Mouse (Mus musculus): ENCODE measurements around the gene Pef1.

Gene Pef1

DNA sequence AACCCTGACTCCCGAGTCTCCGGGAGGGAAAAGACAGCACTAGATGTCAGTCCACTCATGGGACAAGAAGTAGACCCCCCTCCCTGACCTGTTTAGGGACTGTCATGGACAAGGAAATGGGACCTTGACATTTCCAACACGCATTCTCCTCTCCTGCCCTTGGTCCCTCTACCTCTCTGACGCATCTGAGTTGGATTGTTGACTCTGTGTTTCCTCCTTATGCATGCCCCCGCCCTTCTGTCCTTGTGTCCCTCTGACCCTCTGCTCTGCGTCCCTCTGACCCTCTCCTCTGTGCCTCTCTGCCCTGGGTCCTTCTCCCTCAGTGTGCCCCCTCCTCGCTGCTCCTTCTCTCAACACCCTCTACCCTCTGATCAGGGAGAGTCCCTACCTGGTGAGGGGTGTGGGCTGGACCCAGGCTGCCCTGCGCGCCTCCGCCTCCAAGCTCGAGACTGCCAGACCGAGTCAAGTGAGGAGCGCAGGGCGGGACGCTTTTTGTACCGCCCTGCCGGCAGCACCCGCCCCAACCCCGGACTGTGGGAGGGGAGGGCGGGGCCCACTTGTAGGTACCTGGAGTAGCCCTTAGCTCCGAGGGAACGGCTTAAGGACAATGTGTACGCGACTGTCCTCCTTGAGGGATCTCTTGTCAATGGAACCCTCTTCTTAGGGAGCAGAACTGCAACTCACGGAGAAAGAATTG is 72.1 kb downstream of the Pef1 start:
- no peak for DNase-seq (ENCODE audit: low spot score in 2 of 2)

DNA sequence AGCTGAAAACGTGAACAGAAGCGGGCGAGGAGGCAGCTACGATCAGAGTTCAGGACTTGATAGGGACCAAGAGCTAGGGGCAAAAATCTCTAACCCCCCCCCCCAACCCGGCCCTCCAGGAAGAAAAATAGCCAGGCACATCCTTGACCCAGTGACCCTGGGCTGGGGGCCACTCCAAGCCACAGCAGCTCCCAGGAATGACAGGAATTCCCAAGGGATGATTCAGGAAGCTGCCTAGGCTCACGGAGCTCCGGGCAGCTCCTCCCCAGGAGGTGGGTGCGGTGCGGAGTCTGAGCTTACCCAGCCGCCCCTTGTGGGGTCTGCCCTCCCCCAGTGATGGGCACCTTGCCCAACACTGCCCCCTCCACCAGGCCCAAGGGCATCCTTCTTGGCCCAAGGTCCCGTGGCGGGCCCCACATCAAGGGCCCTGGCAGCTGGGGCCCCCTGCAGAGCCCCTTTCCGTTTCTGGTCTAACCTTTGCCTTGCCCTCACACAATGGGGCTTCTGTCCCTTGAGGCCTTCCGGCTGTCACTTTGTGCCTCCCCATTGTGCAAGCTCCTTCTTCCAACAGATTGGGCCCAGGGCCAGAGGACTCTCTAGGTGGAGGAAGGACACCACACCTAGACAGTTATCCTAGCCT is 72.8 kb downstream of the Pef1 start, which contains the start of gene Tinagl1:
TSS of gene Tinagl1 (minus strand) at position 51 of the 640 bp plus-strand sequence.
- no peak for DNase-seq (ENCODE audit: low spot score in 2 of 2)

DNA sequence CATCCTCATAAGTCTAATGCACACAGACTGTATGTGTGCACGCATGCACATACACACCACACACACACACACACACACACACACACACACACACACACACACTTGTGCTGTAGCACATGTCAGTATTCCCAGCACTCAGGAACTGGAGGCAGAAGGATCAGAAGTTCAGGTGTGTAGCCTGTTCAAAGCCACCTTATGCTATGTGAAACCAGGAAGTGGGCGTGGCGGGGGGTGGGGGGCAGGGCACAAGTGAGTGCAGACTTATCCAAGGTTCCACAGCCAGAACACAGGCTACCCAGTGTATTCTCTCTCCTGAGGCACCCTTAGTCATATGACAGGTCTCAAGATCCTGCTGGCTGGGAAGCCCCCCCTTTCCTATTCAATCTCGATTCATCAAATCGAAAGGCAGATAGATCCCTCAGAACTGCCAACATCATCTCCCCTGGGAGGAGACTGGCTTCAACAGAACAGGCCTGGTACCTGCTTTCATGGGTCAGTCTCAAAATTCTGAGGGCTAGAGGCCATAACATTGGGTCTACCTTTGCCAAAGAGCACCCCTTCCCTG is 73.9 kb downstream of the Pef1 start:
- no peak for DNase-seq (ENCODE audit: low spot score in 2 of 2)

DNA sequence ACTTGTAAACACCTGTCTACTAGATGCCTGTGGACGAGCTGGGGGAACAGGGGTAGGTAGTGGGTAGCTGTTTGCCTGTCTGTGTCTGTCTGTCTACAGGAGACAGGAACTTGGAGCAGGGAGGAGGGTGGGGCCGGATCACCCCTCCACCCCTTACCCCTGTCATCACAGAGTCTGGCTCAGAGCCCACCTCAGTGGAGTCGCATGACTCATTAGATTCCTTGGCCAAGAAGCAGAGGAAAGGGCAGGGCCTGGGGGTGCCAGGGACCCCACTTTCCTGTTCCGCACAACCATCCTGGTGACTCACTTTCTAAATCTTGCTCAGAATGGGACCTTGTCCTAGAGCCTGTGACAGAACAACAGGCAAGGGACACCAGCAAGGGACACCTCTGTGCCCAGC is 74.7 kb downstream of the Pef1 start:
- no peak for DNase-seq (ENCODE audit: low spot score in 2 of 2)

DNA sequence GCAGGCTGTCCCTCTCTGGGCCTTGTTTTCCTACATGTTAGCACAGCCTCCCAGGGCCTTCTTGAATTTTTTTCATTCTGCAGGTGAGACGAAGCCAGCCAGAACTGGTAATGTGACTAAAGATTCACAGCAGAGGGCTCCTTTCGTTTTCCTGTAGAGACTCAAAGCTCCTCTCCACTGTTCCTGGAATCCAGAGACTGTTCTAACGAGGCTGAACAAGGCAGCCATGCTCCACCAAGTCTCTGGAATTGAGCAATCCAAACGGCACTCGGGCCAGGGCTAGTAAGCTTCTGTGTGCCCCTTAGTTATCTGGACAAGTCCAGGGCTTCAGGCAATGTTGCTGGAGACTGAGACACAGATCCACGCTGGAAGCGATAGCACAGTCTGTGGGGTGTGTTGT is 75.2 kb downstream of the Pef1 start:
- DNase-seq (ENCODE audit: low spot score in 2 of 2): no peak

All from frontal cortex, postnatal 10 days (tissue).